ENCODE assay signal across 8 mouse cellular contexts in the genomic region with DNA sequence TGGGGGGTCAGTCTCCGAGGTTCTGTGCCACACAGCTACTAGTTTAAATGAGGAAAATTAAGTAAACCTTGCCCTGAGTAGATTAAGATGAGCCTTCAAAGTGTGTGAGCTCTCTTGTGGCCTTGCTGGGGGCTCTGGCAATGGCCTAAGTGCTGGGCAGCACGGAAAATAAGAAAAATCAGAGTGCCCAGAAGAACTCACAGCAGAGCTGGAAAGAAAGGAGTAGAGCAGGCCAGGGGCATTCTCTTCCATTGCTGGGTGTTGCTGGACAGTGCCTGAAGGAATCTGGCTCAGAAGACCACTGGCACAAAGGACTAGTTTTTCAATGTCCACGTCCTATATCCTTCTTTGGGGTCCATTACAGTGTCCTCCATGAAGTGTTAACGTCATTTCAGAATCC. TPM values are rescaled to one million over a fixed set of nuclear protein-coding genes. Genes with fewer than 3 reads are reported as not detected.
DNase-seq lines count a peak whose midpoint lies in the region; ATAC-seq lines count a peak whose summit lies in the region.

No protein-coding gene starts in this region.

- H3K4me2 ChIP-seq in kidney, embryonic 16.5 days (replicated peaks; ENCODE audit: low read depth, low read length): peak overlapping the region; percentile 61
- H3K4me2 ChIP-seq in embryonic facial prominence, embryonic 11.5 days (ENCODE audit: low read depth, low read length): peak overlapping the region; percentile 57
- peak overlapping the region; percentile 72 for H3K4me2 ChIP-seq in hindbrain, embryonic 16.5 days (ENCODE audit: low read length)
- H3K4me2 ChIP-seq in midbrain, embryonic 15.5 days: peak overlapping the region; percentile 66

- H3K4me3 ChIP-seq in kidney, embryonic 16.5 days (ENCODE audit: low read length): peak overlapping the region; percentile 44
- H3K4me3 ChIP-seq in embryonic facial prominence, embryonic 11.5 days (ENCODE audit: low read depth, low read length): peak overlapping the region; percentile 22; the same call in 1 of the 2 replicates
- H3K4me3 ChIP-seq in hindbrain, embryonic 16.5 days (ENCODE audit: low read length): peak overlapping the region; percentile 50
- peak overlapping the region; percentile 45 for H3K4me3 ChIP-seq in midbrain, embryonic 15.5 days

- 23% methylated on average over 4 of the region's 4 CpGs for WGBS in kidney, embryonic 16.5 days
- WGBS in embryonic facial prominence, embryonic 11.5 days: 11% methylated on average over 4 of the region's 4 CpGs
- WGBS in hindbrain, embryonic 16.5 days: 10% methylated on average over 4 of the region's 4 CpGs
- WGBS in midbrain, embryonic 15.5 days: 12% methylated on average over 4 of the region's 4 CpGs

- no peaks in the 10 kb centered on the region for H3K36me3 ChIP-seq in kidney, embryonic 16.5 days (ENCODE audit: insufficient read depth, low read length)
- H3K36me3 ChIP-seq in embryonic facial prominence, embryonic 11.5 days (replicated peaks; ENCODE audit: control insufficient read depth, insufficient read depth, low read depth, low read length): no peaks in the 10 kb centered on the region
- H3K36me3 ChIP-seq in hindbrain, embryonic 16.5 days (ENCODE audit: control insufficient read depth, insufficient read depth, low read length): no peaks in the 10 kb centered on the region
- no peaks in the 10 kb centered on the region for H3K36me3 ChIP-seq in midbrain, embryonic 15.5 days (replicated peaks)

- no peak; the same call in 1 of the 2 replicates for ATAC-seq in kidney, embryonic 16.5 days (ENCODE audit: low FRiP score, low TSS enrichment)
- ATAC-seq in embryonic facial prominence, embryonic 11.5 days (replicated peaks; ENCODE audit: insufficient number of reproducible peaks, low FRiP score, low TSS enrichment, low read depth): peak; percentile 25; the same call in 1 of the 2 replicates
- ATAC-seq in hindbrain, embryonic 16.5 days: peak; percentile 62; the same call in 1 of the 2 replicates
- ATAC-seq in midbrain, embryonic 15.5 days (replicated peaks): peak; percentile 68

- no peak for DNase-seq in kidney, postnatal 14 days
- DNase-seq in embryonic facial prominence, embryonic 11.5 days (ENCODE audit: low spot score): no peak
- no peak for DNase-seq in thymus, postnatal 10 days (ENCODE audit: low spot score in 2 of 2)
- no peak for DNase-seq in testis, postnatal 14 days (ENCODE audit: low spot score)
- DNase-seq in ovary, postnatal 14 days (ENCODE audit: low spot score): no peak

- H3K9ac ChIP-seq in kidney, embryonic 16.5 days (replicated peaks; ENCODE audit: low read length): peak overlapping the region; percentile 63
- H3K9ac ChIP-seq in embryonic facial prominence, embryonic 11.5 days (replicated peaks; ENCODE audit: low read length): peak overlapping the region; percentile 62
- H3K9ac ChIP-seq in hindbrain, embryonic 16.5 days (ENCODE audit: low read depth, low read length): peak overlapping the region; percentile 78
- peak overlapping the region; percentile 65 for H3K9ac ChIP-seq in midbrain, embryonic 15.5 days

- no peaks in the 10 kb centered on the region for H3K27me3 ChIP-seq in kidney, embryonic 16.5 days (ENCODE audit: insufficient read depth, low read length)
- H3K27me3 ChIP-seq in embryonic facial prominence, embryonic 11.5 days (ENCODE audit: control insufficient read depth, insufficient read depth, low read length): no peaks in the 10 kb centered on the region
- no peaks in the 10 kb centered on the region for H3K27me3 ChIP-seq in hindbrain, embryonic 16.5 days (replicated peaks; ENCODE audit: control insufficient read depth, insufficient read depth, low read length)
- no peaks in the 10 kb centered on the region for H3K27me3 ChIP-seq in midbrain, embryonic 15.5 days (replicated peaks)

- H3K4me1 ChIP-seq in kidney, embryonic 16.5 days (ENCODE audit: insufficient read depth, low read length): peaks cover 11% of the 10 kb centered on the region
- no peaks in the 10 kb centered on the region for H3K4me1 ChIP-seq in embryonic facial prominence, embryonic 11.5 days (ENCODE audit: control insufficient read depth, insufficient read depth, low read length)
- H3K4me1 ChIP-seq in hindbrain, embryonic 16.5 days (ENCODE audit: control insufficient read depth, insufficient read depth, low read depth, low read length): peaks cover 10% of the 10 kb centered on the region
- peaks cover 21% of the 10 kb centered on the region for H3K4me1 ChIP-seq in midbrain, embryonic 15.5 days

- H3K27ac ChIP-seq in kidney, embryonic 16.5 days (ENCODE audit: low read length): peak overlapping the region; percentile 92
- peak overlapping the region; percentile 88 for H3K27ac ChIP-seq in embryonic facial prominence, embryonic 11.5 days (replicated peaks; ENCODE audit: low read depth, low read length)
- H3K27ac ChIP-seq in hindbrain, embryonic 16.5 days (ENCODE audit: low read depth, low read length): peak overlapping the region; percentile 89
- H3K27ac ChIP-seq in midbrain, embryonic 15.5 days: peak overlapping the region; percentile 89

- no peaks in the 10 kb centered on the region for H3K9me3 ChIP-seq in kidney, embryonic 16.5 days (ENCODE audit: low read length)
- no peaks in the 10 kb centered on the region for H3K9me3 ChIP-seq in embryonic facial prominence, embryonic 11.5 days (replicated peaks; ENCODE audit: control insufficient read depth, low read length)
- no peaks in the 10 kb centered on the region for H3K9me3 ChIP-seq in hindbrain, embryonic 16.5 days (ENCODE audit: control insufficient read depth, low read length)
- no peaks in the 10 kb centered on the region for H3K9me3 ChIP-seq in midbrain, embryonic 15.5 days

RNA-seq across cellular contexts. Expression of a gene that starts 32.9 kb away (rescaled TPM):
- 5.7 and 13.7 TPM in 2 replicates for polyA plus RNA-seq in kidney, embryonic 16.5 days (2015; fragmentation: Nextera tagmentation; extraction: Ambion mirVana)
- polyA plus RNA-seq in embryonic facial prominence, embryonic 11.5 days (2014; fragmentation: Nextera tagmentation; extraction: Ambion mirVana): 19.9 and 22.1 TPM in 2 replicates
- 20.2 and 59.5 TPM in 2 replicates for polyA plus RNA-seq in hindbrain, embryonic 16.5 days (2015; fragmentation: Nextera tagmentation; extraction: Ambion mirVana)
- polyA plus RNA-seq in midbrain, embryonic 15.5 days (2015; fragmentation: Nextera tagmentation; extraction: Ambion mirVana): 165 and 174 TPM in 2 replicates
